Mouse (Mus musculus): ENCODE measurements around the gene Ddias.
"Not testable (repeated sequence)": the region's sequence is repeated elsewhere in the genome, so short reads cannot be mapped to it uniquely, and the experiment has no call there.

Gene Ddias

GRCm38 (mm10) chr7:92874116-92874675 is at the start of gene Ddias, which contains the start of gene Prcp:
Gene Ddias, minus strand, starts transcription at chr7:92874247.
Gene Prcp, plus strand, starts transcription at chr7:92874470.
- DNase-seq (ENCODE audit: low spot score in 2 of 2): peak; percentile 98

DNA sequence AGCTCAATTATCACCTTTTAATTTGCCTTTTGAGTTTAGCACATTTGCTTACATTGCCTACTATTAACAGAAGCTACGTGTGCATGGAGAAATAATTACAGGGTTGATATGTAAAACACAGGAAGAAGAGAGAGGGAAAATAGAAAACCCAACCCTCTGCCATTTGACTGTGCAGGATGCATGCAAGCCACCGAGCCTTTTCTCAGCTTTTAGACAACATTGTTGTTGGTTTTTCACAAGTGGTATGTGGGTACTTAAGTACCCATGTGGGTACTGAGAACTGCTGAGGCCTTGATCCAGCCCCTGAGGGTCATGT is 46.8 kb upstream of the Ddias start:
- no peak for DNase-seq (ENCODE audit: low spot score in 2 of 2)

GRCm38 (mm10) chr7:92920172-92920856 is 46.3 kb upstream of the Ddias start:
- DNase-seq (ENCODE audit: low spot score in 2 of 2): no peak

- not testable (repeated sequence) for DNase-seq (ENCODE audit: low spot score in 2 of 2)
Observed at GRCm38 (mm10) chr7:92904285-92904684, 30.2 kb upstream of the Ddias start.

GRCm38 (mm10) chr7:92903360-92904038 is 29.5 kb upstream of the Ddias start:
- DNase-seq (ENCODE audit: low spot score in 2 of 2): peak; percentile 60 to 79

GRCm38 (mm10) chr7:92897021-92897420 is 23.0 kb upstream of the Ddias start:
- DNase-seq (ENCODE audit: low spot score in 2 of 2): no peak

DNA sequence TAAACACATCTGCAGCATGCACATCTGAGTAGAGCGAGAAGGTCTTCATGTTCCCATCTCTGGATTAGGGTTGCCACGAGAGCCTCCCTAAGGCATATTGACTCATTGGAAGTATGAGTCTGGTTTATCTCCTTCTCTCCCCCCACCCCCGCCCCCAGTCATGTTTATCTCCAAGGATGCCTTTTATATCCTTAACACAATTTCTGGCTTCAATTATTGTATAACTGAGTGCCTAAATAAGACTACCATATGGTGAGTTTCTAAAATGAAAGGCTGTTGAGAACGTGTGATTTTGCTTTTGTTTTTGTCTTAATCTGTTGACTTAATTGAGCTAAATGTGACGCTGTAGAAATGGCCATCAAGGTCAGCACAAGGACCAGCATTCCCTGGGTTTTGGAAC is 22.0 kb upstream of the Ddias start:
- DNase-seq (ENCODE audit: low spot score in 2 of 2): no peak

DNA sequence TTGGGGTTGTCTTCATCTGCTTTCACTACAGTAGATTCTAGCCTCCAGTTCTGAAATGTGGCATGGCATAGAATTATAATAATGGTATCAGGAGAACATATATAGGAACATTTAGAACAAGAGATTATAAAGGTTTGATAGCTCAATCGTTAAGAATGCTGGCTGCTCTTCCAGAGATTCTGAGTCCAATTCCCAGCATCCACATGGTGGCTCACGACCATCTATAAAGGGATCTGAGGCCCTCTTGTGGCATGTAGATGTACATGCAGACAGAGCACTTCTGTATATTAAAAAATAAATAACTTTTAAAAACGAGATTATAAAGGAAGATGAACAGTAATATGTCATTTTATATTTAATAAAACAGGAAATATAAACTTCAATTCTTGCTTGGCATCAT is 19.4 kb upstream of the Ddias start:
- DNase-seq (ENCODE audit: low spot score in 2 of 2): no peak

DNA sequence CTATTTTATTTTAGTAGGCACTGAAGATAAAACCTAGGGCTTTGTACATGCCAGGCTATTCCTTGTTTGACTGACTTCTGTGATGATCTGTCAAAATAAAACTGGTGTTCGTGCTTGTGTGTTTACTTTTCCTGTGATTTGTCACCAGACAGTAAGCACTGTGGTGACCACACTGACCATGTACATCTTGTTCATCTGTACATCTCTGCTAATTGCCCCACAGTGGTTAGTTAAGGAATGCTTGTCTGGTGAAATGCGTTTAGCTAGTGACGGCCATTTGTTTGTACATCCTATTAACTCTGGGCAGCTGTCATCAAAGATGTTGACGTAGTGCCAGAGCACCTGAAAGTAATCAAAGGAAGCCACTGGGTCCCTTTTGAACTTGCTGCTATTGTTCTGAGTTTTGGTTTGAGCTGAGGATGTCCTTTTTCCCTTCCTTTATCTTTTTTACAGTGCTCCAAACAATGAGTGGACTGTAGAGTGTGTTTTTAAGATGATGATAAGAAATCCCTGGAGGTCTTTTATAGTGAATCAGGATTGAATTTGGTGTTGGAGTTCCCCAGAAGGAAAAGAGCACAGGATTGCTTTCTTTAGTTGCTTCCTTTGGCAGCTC is 16.7 kb upstream of the Ddias start:
- no peak for DNase-seq (ENCODE audit: low spot score in 2 of 2)

DNA sequence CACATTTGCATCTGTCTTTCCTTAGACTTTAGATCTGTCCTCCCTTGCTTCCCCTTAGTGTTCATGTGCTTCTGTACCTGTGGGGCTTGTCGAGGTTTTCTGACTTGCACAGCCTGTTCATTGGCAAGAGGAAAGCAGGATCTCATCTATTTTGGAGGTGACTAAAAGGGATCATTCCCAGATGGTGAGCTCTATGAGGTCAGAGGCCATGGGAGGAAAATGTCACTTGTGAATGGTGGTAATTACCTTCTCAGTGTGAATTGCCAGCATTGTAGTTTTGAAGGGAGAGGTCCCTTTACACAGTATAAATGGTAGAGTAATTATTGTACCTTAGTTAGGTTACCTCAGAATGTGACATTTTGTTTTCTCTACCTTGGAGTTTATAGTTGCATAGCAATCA is 16.2 kb upstream of the Ddias start:
- DNase-seq (ENCODE audit: low spot score in 2 of 2): no peak

DNA sequence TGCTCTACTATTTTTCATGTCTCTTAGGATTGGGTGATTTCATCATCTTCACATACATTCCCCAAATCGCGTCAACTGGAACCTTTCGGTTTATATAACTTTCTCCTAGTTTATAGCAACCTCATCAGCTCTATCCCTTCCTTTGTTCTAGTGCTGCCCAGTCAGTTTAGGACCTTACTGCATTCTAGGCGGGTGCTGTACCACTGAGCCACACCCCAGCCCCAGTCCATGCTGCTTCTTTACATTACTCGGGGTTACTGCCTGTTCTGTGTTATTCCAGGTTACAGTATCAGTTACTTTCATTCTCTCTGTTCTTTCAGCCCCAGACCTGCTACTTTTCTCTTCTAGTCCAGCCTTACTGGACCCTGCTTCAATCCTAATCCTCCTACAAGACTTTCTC is 13.2 kb upstream of the Ddias start:
- no peak for DNase-seq (ENCODE audit: low spot score in 2 of 2)

DNA sequence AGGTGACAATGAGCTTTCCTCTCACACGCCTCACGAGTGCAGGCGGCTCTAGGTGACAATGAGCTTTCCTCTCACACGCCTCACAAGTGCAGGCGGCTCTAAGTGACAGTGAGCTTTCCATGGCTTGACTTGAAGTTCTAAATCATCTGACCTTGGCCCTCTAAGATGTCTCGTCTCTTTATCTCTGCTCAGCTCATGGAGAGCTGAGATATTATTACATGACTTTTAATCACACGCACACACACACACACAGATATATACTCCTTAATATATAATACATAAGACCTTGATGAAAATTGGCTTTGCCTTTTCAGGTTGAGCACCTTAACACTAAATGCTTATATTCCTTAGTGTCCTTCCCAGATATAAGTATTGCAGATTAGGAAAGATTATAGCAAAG is 12.8 kb upstream of the Ddias start:
- no peak for DNase-seq (ENCODE audit: low spot score in 2 of 2)

- no peak for DNase-seq (ENCODE audit: low spot score in 2 of 2)
Observed at GRCm38 (mm10) chr7:92884998-92885660, 11.1 kb upstream of the Ddias start.

DNA sequence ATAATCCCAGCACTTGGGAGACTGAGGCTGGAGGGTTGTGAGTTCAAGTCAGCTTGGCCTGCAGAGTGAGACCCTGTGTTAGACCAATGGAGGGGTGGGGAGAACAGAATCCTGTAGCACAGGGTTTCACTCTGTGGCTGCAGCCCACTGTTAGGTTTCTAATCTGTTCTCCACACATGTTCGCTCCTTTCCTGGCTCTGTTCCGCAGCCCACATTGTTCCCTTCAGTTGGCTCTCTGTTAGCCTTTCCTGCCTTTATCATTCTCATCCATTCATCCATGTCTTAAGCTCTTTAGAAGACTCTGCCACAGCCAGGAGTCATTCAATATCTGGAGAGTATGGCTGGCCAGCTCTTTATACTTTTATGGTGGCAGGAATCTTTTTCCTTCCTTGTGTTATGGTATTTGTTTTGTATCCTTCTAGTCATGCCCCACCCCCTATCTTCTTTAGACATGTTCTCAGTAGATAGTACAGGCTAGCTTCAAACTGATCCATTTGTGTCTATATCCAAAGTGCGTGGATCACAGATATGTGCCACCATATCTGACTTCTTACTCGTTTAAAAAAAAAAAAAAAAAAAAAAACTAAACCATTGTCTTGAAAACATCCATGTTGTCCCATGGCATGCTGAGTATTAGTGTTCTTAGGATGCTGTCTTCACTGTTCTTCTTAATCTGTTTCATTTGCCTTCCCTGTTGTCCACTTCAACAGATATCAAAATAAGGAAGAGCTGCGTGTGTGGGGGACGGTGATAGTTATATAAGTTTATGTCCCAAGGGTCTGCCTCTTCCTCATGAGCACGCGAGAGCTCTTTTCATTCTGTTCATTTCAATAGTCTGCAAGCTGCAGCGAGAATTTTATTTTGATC is 10.0 kb upstream of the Ddias start:
- no peak for DNase-seq (ENCODE audit: low spot score in 2 of 2)

DNA sequence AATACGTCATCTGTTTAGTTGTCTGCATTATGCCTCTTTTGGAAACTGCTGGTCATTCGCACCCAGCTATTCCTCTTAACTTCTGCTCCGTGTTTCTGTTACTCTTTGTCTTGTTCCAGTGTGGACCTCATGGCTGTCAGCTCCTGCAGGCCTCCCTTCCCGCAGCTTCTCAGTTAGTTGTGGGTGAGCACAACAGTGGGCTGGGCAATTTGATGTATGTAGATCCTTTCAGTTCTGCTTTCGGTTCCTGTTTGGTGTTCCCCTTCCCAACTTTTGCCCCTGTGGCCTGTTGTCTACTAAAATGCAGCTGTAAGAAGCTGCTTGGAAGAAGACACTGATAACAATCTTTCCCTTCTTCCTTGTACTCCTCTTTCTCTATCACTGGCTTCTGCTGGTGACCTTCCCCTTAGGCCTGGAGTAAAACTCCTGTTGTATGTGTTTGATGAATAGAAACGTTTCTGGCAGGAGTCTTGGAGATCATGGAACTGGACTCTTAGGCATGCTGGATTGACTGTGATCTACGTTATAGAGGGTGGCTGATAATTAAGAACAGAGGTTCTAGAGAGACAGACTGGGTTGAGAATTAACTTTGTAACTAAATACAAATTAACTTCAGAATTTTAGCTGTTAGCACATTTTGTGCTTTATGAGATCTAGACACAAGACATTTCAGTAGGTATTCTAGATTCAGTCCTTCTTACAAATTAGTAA is 4.7 kb upstream of the Ddias start:
- DNase-seq (ENCODE audit: low spot score in 2 of 2): peak in 1 of 2 experiments; percentile 52

DNA sequence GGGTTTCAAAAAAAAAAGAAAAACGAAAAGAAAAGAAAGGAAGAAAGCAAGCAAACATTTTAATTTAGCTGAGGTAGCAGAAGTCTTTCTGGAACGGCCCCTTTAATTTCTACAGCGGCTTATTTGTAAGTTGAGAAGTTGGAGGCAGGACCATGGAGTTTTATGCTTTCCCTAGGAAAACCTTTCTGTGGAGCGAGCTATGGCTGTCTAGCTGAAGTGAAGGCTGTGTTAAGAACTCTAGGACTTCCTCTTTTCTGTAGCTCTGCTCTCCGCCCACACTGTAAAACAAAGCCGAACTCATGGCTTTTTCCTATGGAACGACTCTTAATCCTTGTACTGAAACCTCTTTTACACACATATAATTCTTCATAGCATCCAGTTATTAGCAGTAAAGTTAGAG is 2.5 kb upstream of the Ddias start:
- no peak for DNase-seq (ENCODE audit: low spot score in 2 of 2)

GRCm38 (mm10) chr7:92876066-92876465 is 2.0 kb upstream of the Ddias start:
- DNase-seq (ENCODE audit: low spot score in 2 of 2): no peak

DNA sequence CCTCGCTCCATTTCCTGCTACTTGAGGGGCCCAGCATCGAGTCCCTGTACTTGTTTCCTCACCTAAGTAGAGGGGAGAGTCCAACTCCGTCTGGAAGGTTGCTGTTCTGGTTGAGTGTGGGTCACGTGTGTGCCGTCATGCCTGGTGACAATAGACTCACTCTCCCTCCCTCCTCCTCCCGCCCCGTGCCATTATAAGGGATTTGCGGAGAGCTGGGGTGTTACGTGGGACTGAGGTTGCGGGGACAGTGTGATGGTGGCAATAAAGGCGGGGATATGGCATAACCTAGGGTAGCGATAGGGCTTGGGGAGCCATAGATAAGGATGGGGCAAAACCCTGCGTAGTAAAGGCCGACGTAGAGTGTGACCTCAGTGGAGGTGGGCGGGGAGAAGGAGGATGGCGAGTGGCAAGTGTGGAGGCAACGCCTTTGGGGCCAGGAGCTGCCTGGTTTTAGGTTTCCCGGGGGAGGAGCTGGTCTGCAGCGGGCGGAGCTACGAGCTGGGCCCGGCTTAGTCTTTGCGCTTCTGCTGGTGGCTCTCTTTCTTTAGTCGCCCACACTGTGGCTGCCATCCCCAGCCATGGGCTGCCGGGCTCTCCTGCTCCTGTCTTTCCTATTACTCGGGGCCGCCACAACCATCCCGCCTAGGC is 838 bp upstream of the Ddias start:
- peak; percentile 90 to 94 for DNase-seq (ENCODE audit: low spot score in 2 of 2)

GRCm38 (mm10) chr7:92871596-92871995 is 2.5 kb downstream of the Ddias start:
- no peak for DNase-seq (ENCODE audit: low spot score in 2 of 2)

DNA sequence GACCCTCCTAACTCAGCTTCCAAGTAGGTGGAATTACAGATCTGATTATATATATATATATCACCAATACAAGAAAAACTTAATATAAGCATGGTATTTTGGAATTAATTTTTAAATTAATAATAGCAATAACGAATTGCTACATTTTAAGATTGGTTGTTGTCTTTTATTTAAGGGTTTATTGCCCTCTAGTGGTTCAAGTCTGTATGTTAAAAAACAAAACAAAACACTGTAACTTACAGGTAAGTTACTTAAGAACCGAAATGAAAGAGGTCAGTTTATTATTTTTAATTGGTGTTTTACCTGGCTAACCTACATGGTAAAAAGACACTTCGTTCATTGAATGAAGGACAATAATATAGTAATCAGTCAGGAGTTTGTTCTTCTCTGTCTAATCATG is 3.9 kb downstream of the Ddias start:
- DNase-seq (ENCODE audit: low spot score in 2 of 2): no peak

Measured in spleen, postnatal 10 days (tissue).